Mouse (Mus musculus): ENCODE results near the gene Plcb4. TPM values are rescaled to one million over a fixed set of nuclear protein-coding genes. Genes with fewer than 3 reads are reported as not detected.
A peak's percentile ranks its signal among the peaks of the same experiment; 100 is the strongest.

Gene Plcb4
- polyA plus RNA-seq, 1 experiment from 2014 or later, result 33.8 TPM

DNA sequence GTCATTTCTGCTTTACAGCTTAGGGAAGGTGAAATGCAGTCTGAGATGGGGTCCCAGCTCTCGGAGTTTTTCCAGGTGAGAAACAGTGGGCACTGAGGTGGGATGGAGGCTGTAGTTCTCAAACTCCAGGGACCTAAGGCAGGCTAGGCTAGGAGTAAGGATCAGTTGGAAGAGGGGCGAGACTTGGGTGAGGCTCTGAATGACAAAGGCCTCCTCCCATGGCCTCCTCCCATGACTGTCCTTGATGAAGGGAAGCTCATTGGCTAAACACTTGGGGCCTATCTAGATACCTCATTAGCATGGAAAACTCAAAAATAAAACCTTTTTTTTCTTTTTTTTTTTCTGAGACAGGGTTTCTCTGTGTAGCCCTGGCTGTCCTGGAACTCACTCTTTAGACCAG lies 198.0 kb downstream of the Plcb4 start:
- H3K4me2 ChIP-seq, result no peak overlapping the region
- H3K36me3 ChIP-seq (ENCODE audit: control insufficient read depth, insufficient read depth, low read length), result no peaks in the 10 kb centered on the region
- H3K27me3 ChIP-seq (ENCODE audit: control insufficient read depth, insufficient read depth, low read length), result no peaks in the 10 kb centered on the region
- H3K4me1 ChIP-seq (ENCODE audit: control insufficient read depth, insufficient read depth, low read length), result peaks cover 5% of the 10 kb centered on the region
- WGBS (ENCODE audit: insufficient replicate concordance), result 82% methylated on average over 2 of the region's 2 CpGs
- H3K4me3 ChIP-seq (ENCODE audit: low read depth, low read length), result no peak overlapping the region
- no peak for ATAC-seq (replicated peaks; ENCODE audit: insufficient number of reproducible peaks, low FRiP score, low TSS enrichment)
- H3K27ac ChIP-seq (ENCODE audit: low read depth, low read length), result no peak overlapping the region
- no peak overlapping the region for H3K9ac ChIP-seq (ENCODE audit: low read depth, low read length)
- no peaks in the 10 kb centered on the region for H3K9me3 ChIP-seq (replicated peaks; ENCODE audit: control insufficient read depth, low read length)

DNA sequence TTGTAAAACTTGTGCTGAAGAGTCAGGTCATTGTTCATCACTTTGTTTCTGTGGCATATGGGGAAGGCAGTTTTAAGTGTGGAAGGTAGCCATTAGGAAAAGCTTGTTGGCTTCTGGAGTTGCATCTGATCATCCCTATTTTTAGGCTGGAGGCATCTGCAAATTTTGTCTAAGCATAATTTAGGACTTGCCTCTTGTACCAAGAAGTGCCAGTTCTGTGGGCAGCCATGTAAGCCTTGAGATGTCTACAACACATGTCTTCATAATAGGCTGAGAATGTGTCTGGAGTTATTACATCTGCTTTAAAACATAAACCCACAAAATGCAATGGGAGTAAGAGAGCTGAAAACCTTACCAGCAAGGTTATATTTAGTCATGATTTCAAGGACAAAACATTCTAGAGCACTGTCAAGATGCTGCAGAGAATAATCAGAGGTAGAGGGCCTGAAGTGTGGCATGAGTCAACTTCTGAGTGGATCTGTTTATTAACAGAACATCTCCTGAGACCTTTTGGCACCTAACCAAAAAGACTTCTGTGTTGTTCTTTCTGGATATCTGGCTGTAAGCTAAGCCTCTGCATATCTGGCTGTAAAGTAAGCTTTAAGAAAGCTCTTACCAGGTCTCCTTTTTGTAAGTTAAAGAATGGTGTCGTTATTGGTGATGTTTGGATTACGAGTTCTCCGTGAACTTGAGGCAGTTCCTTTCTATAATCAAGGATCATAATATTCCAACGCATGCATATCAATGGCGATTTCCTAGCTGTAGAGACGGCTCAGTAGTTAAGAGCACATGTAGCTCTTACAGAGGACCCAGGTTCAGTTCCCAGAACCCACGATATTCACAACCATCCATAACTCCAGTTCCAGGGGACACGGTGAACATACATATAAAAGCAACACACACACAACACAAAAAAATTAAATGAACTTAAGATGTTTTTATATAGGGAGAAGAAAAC lies 203.0 kb downstream of the Plcb4 start:
- WGBS (ENCODE audit: insufficient replicate concordance), result 73% methylated on average over 8 of the region's 8 CpGs
- 0 out of 2 replicates have a peak overlapping the region, but pooled peaks have one; percentile 35 for H3K27ac ChIP-seq (ENCODE audit: low read depth, low read length)
- H3K36me3 ChIP-seq (ENCODE audit: control insufficient read depth, insufficient read depth, low read length), result no peaks in the 10 kb centered on the region

DNA sequence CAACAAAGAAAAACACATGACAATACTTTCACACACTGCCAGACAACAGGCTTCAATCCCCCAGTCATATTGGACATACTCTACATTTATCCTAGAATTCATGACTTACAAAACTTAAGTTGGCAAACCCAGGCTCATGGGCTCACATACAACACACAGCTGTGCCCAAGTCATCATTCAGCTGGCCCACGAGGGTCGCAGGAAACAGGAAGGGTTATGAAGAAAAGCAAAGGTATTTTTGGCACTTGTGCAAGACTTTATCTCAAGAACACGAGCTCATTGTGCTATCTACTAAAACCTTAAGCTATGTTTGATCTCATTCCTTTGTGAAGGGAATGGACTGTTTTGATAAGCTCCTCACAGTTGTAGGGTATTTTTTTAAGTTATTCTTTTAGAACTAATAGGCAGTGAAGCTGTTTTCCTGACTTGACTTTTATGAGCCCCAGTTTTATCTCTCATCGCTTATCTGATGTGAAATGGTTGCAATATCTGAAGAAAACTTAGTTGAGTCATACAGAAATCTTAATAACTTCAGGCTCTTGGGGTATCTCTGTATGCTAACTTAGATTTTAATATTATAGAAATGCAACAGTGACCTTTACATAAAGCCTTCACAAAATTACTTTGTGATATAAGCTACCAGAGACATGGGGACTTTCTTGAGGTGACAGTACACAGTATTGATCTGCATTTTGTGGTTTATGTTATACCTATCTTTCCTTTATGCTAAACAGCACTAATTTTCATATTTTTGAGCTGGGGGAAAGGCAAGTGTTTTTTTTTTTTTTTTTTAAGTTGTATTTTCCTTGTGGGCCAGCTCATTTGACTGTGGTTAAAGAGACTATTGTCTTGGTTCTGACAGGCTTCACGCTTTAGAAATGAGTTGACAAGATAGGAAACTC lies 203.9 kb downstream of the Plcb4 start:
- H3K9me3 ChIP-seq (replicated peaks; ENCODE audit: control insufficient read depth, low read length), result no peaks in the 10 kb centered on the region
- H3K36me3 ChIP-seq (ENCODE audit: control insufficient read depth, insufficient read depth, low read length), result no peaks in the 10 kb centered on the region
- no peak overlapping the region for H3K9ac ChIP-seq (ENCODE audit: low read depth, low read length)
- no peak overlapping the region for H3K4me3 ChIP-seq (ENCODE audit: low read depth, low read length)
- H3K4me2 ChIP-seq, result no peak overlapping the region
- H3K27ac ChIP-seq (ENCODE audit: low read depth, low read length), result no peak overlapping the region
- no peaks in the 10 kb centered on the region for H3K27me3 ChIP-seq (ENCODE audit: control insufficient read depth, insufficient read depth, low read length)
- H3K4me1 ChIP-seq (ENCODE audit: control insufficient read depth, insufficient read depth, low read length), result peaks cover 16% of the 10 kb centered on the region
- ATAC-seq (replicated peaks; ENCODE audit: insufficient number of reproducible peaks, low FRiP score, low TSS enrichment), result no peak
- WGBS (ENCODE audit: insufficient replicate concordance), result 39% methylated on average over 5 of the region's 5 CpGs

More for the DNA sequence above, 203.0 kb downstream of the Plcb4 start:
- no peak overlapping the region for H3K4me2 ChIP-seq
- H3K4me3 ChIP-seq (ENCODE audit: low read depth, low read length), result no peak overlapping the region
- H3K4me1 ChIP-seq (ENCODE audit: control insufficient read depth, insufficient read depth, low read length), result peaks cover 16% of the 10 kb centered on the region
- H3K9me3 ChIP-seq (replicated peaks; ENCODE audit: control insufficient read depth, low read length), result no peaks in the 10 kb centered on the region
- no peaks in the 10 kb centered on the region for H3K27me3 ChIP-seq (ENCODE audit: control insufficient read depth, insufficient read depth, low read length)
- no peak overlapping the region for H3K9ac ChIP-seq (ENCODE audit: low read depth, low read length)
- ATAC-seq (replicated peaks; ENCODE audit: insufficient number of reproducible peaks, low FRiP score, low TSS enrichment), result no peak

DNA sequence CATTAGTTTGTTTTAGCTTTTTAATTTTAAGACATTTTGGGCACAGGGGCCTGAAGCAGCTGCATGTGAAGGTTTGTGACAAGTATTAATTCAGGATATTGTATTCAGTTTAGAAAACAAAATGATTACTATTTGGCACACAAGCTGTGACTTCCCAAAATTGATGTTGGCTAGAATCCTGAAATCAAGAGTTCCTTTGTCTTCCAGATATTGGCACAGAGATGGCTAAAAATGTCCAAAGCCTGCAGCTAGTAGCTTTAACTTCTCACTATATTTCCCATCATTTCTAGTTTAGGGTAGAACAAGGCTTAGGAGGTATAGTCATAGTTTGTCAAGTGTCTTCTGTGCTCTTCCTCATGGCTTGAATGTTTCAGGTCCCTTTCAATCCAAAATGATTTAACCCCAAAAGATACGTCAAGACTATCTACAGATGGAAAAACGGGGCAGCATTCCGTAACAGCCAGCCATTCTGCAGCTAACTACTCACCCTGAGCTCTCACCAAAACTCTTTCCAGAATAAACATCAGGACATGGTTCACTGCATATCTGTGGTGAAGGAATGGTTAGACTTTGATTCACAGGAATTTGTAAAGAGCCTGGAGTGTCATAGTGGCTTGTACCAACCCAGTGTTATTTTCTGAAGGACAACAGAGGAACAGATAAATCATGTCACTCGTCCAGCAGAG lies 204.7 kb downstream of the Plcb4 start:
- Histone ChIP-seq H3K4me1 (ENCODE audit: control insufficient read depth, insufficient read depth, low read length) (peaks cover 16% of the 10 kb centered on the region), H3K27me3 (ENCODE audit: control insufficient read depth, insufficient read depth, low read length) (no peaks in the 10 kb centered on the region), H3K4me2 (no peak overlapping the region), H3K27ac (ENCODE audit: low read depth, low read length) (no peak overlapping the region), H3K36me3 (ENCODE audit: control insufficient read depth, insufficient read depth, low read length) (no peaks in the 10 kb centered on the region), H3K4me3 (ENCODE audit: low read depth, low read length) (no peak overlapping the region), H3K9ac (ENCODE audit: low read depth, low read length) (no peak overlapping the region), H3K9me3 (replicated peaks; ENCODE audit: control insufficient read depth, low read length) (no peaks in the 10 kb centered on the region)
- ATAC-seq (replicated peaks; ENCODE audit: insufficient number of reproducible peaks, low FRiP score, low TSS enrichment), result no peak
- 75% methylated on average over 4 of the region's 4 CpGs for WGBS (ENCODE audit: insufficient replicate concordance)

DNA sequence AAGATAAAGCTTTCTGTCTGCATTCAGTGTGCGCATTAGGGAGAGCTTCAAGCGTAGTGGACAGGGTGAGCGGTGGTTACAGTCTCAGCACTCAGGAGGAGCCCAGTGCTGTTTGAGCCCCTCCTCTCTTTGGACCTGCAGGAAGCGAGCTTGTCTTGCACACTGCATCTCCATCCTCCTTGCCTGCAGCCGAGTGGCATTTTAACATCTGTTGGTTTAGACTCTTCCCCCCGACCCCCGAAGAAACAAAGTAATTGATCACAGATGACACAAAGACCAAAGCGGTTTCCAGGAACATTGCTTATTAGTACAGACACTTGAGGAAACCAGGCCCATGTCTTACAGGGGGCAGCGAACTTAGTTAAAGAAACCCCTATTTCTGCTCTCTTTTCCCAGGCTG lies 207.6 kb downstream of the Plcb4 start:
- H3K4me1 ChIP-seq (ENCODE audit: control insufficient read depth, insufficient read depth, low read length), result peaks cover 23% of the 10 kb centered on the region
- no peak overlapping the region for H3K9ac ChIP-seq (ENCODE audit: low read depth, low read length)
- H3K9me3 ChIP-seq (replicated peaks; ENCODE audit: control insufficient read depth, low read length), result no peaks in the 10 kb centered on the region
- no peaks in the 10 kb centered on the region for H3K27me3 ChIP-seq (ENCODE audit: control insufficient read depth, insufficient read depth, low read length)
- no peaks in the 10 kb centered on the region for H3K36me3 ChIP-seq (ENCODE audit: control insufficient read depth, insufficient read depth, low read length)
- H3K4me2 ChIP-seq, result no peak overlapping the region
- no peak for ATAC-seq (replicated peaks; ENCODE audit: insufficient number of reproducible peaks, low FRiP score, low TSS enrichment)
- WGBS (ENCODE audit: insufficient replicate concordance), result 51% methylated on average over 9 of the region's 9 CpGs
- no peak overlapping the region for H3K4me3 ChIP-seq (ENCODE audit: low read depth, low read length)
- H3K27ac ChIP-seq (ENCODE audit: low read depth, low read length), result no peak overlapping the region

DNA sequence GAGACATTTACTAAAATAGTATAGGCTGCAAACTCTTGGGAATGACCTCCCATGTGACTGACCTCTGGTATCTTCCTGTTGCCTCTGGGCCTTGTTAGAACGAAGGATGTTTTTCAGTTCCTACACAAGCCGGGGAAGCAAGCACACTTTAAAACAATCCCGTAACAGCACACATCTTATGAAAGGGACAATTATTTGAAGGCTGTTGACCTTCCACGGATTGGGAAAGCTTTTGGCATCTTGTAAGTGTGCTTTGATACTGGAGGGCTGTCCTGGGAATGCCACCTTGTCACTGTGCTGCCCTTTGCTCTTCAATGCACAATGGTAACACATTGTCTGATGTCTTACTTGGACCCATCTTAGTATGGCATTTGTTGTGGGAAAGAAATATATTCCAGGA lies 208.0 kb downstream of the Plcb4 start:
- Histone ChIP-seq H3K4me2 (no peak overlapping the region), H3K9me3 (replicated peaks; ENCODE audit: control insufficient read depth, low read length) (no peaks in the 10 kb centered on the region), H3K9ac (ENCODE audit: low read depth, low read length) (no peak overlapping the region), H3K4me3 (ENCODE audit: low read depth, low read length) (no peak overlapping the region), H3K36me3 (ENCODE audit: control insufficient read depth, insufficient read depth, low read length) (no peaks in the 10 kb centered on the region), H3K27ac (ENCODE audit: low read depth, low read length) (no peak overlapping the region), H3K27me3 (ENCODE audit: control insufficient read depth, insufficient read depth, low read length) (no peaks in the 10 kb centered on the region), H3K4me1 (ENCODE audit: control insufficient read depth, insufficient read depth, low read length) (peaks cover 19% of the 10 kb centered on the region)
- no peak for ATAC-seq (replicated peaks; ENCODE audit: insufficient number of reproducible peaks, low FRiP score, low TSS enrichment)
- 60% methylated on average over 4 of the region's 4 CpGs for WGBS (ENCODE audit: insufficient replicate concordance)

DNA sequence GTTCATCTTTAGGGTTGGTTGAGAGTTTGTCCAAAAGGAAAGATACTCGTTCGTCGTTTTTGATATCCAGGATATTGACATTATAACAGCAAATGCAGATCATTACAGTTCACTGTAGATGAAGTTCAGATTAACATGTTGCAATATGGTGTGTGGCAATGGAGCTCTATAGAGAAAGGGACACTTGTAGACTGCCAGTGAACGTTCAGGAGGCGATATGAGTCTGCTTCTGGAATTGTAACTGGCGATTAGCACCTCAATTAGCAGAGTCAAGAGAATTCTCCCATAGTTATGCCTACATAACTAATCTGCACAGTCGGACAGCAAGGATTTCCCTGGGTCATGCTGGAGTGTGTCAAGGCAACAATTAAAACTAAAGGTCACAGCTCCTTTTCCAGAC lies 210.8 kb downstream of the Plcb4 start:
- Histone ChIP-seq H3K4me2 (no peak overlapping the region), H3K4me1 (ENCODE audit: control insufficient read depth, insufficient read depth, low read length) (peaks cover 10% of the 10 kb centered on the region), H3K9me3 (replicated peaks; ENCODE audit: control insufficient read depth, low read length) (no peaks in the 10 kb centered on the region), H3K27ac (ENCODE audit: low read depth, low read length) (no peak overlapping the region), H3K36me3 (ENCODE audit: control insufficient read depth, insufficient read depth, low read length) (no peaks in the 10 kb centered on the region), H3K4me3 (ENCODE audit: low read depth, low read length) (no peak overlapping the region), H3K27me3 (ENCODE audit: control insufficient read depth, insufficient read depth, low read length) (no peaks in the 10 kb centered on the region), H3K9ac (ENCODE audit: low read depth, low read length) (no peak overlapping the region)
- ATAC-seq (replicated peaks; ENCODE audit: insufficient number of reproducible peaks, low FRiP score, low TSS enrichment), result no peak
- WGBS (ENCODE audit: insufficient replicate concordance), result 73% methylated on average over 7 of the region's 7 CpGs

DNA sequence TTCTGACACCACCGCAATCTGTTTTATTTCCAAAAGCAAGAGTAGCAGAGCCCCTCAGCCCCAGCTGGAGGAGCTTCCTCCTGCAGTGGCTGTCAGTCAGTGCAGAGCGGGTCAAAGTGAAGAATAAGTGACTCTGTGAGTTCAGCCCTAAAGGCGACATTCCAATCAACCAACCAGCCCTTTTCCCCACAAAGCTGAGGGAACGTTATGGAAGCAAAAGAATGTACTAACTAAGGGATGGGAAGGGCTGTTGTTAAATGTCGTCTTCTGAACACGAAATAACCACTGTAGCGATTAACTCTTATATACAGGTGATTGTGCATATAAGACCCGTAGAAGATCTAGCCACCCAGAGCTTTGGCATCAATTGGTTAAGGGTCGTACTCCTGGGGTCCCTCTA lies 214.3 kb downstream of the Plcb4 start:
- Histone ChIP-seq H3K9me3 (replicated peaks; ENCODE audit: control insufficient read depth, low read length) (no peaks in the 10 kb centered on the region), H3K36me3 (ENCODE audit: control insufficient read depth, insufficient read depth, low read length) (no peaks in the 10 kb centered on the region), H3K4me3 (ENCODE audit: low read depth, low read length) (no peak overlapping the region), H3K27me3 (ENCODE audit: control insufficient read depth, insufficient read depth, low read length) (no peaks in the 10 kb centered on the region), H3K4me2 (no peak overlapping the region), H3K4me1 (ENCODE audit: control insufficient read depth, insufficient read depth, low read length) (peaks cover 8% of the 10 kb centered on the region), H3K9ac (ENCODE audit: low read depth, low read length) (no peak overlapping the region), H3K27ac (ENCODE audit: low read depth, low read length) (no peak overlapping the region)
- 82% methylated on average over 9 of the region's 9 CpGs for WGBS (ENCODE audit: insufficient replicate concordance)
- no peak for ATAC-seq (replicated peaks; ENCODE audit: insufficient number of reproducible peaks, low FRiP score, low TSS enrichment)
